Mouse (Mus musculus) midbrain, embryonic 15.5 days (tissue): ENCODE results near the gene Dpagt1. TPM values are rescaled to one million over a fixed set of nuclear protein-coding genes. Genes with fewer than 3 reads are reported as not detected.
"Not testable (repeated sequence)": the region's sequence is repeated elsewhere in the genome, so short reads cannot be mapped to it uniquely, and the experiment has no call there.

Experiments
- ATAC-seq: fragments of 200-750 bp; cut with Nextera tagmentation; replicated peaks from 2 replicates; pipeline ENCODE4 v1.8.0; 2017; ENCODE audit warnings: moderate TSS enrichment
- H3K27ac ChIP-seq: fragments of 300-500 bp; sonication (generic); 2 replicates; pipeline ENCODE4 v1.5.1; 2015; ENCODE audit warnings: mild to moderate bottlenecking, inconsistent platforms
- H3K27me3 ChIP-seq: fragments of 300-500 bp; sonication (generic); replicated peaks from 2 replicates; pipeline ENCODE4 v1.6.1; 2015; ENCODE audit warnings: inconsistent platforms
- H3K36me3 ChIP-seq: fragments of 300-500 bp; sonication (generic); replicated peaks from 2 replicates; pipeline ENCODE4 v1.6.1; 2015; ENCODE audit warnings: inconsistent platforms
- H3K4me1 ChIP-seq: fragments of 300-500 bp; sonication (generic); 2 replicates; pipeline ENCODE4 v1.6.1; 2015; ENCODE audit warnings: inconsistent platforms
- H3K4me2 ChIP-seq: fragments of 300-500 bp; sonication (generic); 2 replicates; pipeline ENCODE4 v1.6.1; 2015; ENCODE audit warnings: inconsistent platforms, mild to moderate bottlenecking, moderate library complexity
- H3K4me3 ChIP-seq: fragments of 300-500 bp; sonication (generic); 2 replicates; pipeline ENCODE4 v1.5.1; 2015; ENCODE audit warnings: mild to moderate bottlenecking, inconsistent platforms
- H3K9ac ChIP-seq: fragments of 300-500 bp; sonication (generic); 2 replicates; pipeline ENCODE4 v1.6.1; 2015; ENCODE audit warnings: mild to moderate bottlenecking, inconsistent platforms
- H3K9me3 ChIP-seq: fragments of 300-500 bp; sonication (generic); 2 replicates; pipeline ENCODE4 v1.6.1; 2016; ENCODE audit warnings: inconsistent platforms
- WGBS: fragments of 180-500 bp; shearing (Covaris S2); methylation state at CpG from one replicate; pipeline ENCODE4 v1.1.7; 2015; ENCODE audit warnings: mixed read lengths; 5-methylcytosine and 5-hydroxymethylcytosine counted together
- microRNA-seq: library from miRNA; unstranded; fragments of <30 nt; microRNA quantifications from one replicate; pipeline ENCODE4, GENCODE M21; 2016
- polyA plus RNA-seq: library from polyadenylated mRNA; unstranded; fragments of >200 nt; fragmentation: Nextera tagmentation; extraction: Ambion mirVana; gene quantifications from 2 replicates; pipeline ENCODE4 v1.2.1, GENCODE M21; 2015

Dpagt1 gene
- polyA plus RNA-seq, 1 experiment from 2014 or later, result 36.5 TPM

- H3K27ac ChIP-seq, result no peak overlapping the region
- no peaks in the 10 kb centered on the region for H3K27me3 ChIP-seq
- no peak overlapping the region for H3K9ac ChIP-seq
- ATAC-seq, result no peak
- no peaks in the 10 kb centered on the region for H3K9me3 ChIP-seq
- no peaks in the 10 kb centered on the region for H3K36me3 ChIP-seq
- peaks cover 2% of the 10 kb centered on the region for H3K4me1 ChIP-seq
- H3K4me2 ChIP-seq, result no peak overlapping the region
- H3K4me3 ChIP-seq, result no peak overlapping the region
These were observed 47.6 kb downstream of the Dpagt1 start for GRCm38 (mm10) chr9:44373386-44373785.

DNA sequence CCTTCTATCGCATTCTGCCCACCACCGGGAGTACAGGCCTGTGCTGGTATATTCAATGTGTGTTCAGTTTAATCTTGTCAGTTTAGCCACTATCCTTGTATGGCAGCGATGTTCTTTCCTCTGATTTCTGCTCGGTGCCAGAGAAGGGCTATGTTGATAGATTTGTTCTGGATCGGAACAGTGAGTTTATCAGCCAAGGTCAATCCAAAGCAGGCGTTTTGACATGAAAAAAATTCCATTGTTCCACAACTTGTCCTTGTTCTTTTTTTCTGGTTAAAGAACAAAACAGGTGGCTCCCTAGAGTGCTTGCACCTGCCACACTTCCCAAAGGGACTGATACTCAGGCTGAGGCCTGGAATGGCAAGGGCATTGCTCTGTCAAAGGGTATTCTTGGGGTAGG, 50.3 kb downstream of the Dpagt1 start:
- H3K9ac ChIP-seq, result no peak overlapping the region
- H3K9me3 ChIP-seq, result no peaks in the 10 kb centered on the region
- H3K4me2 ChIP-seq, result no peak overlapping the region
- H3K27ac ChIP-seq, result no peak overlapping the region
- H3K4me3 ChIP-seq, result no peak overlapping the region
- ATAC-seq, result no peak
- peaks cover 17% of the 10 kb centered on the region for H3K4me1 ChIP-seq
- H3K36me3 ChIP-seq, result peaks cover 2% of the 10 kb centered on the region; the same call in 1 of the 2 replicates
- H3K27me3 ChIP-seq, result no peaks in the 10 kb centered on the region
- WGBS, result 90% methylated on average over 6 of the region's 6 CpGs

DNA sequence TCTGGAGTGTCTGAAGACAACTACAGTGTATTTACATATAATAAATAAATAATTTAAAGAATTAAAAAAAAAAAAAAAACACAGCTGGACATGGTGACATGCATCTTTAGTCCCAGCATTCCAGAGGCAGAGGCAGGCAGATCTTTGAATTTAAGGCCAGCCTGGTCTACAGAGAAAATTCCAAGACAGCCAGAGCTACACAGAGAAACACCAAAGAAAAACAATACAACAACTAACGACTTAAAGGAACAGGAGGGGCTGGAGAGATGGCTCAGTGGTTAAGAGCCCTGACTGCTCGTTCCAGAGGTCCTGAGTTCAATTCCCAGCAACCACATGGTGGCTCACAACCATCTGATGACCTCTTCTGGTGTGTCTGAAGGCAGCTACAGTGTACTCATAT, 51.5 kb downstream of the Dpagt1 start:
- not testable (repeated sequence) for ATAC-seq, H3K27me3 ChIP-seq, H3K27ac ChIP-seq, H3K9me3 ChIP-seq, H3K4me2 ChIP-seq, H3K9ac ChIP-seq, H3K4me3 ChIP-seq
- Histone ChIP-seq H3K4me1 (peaks cover 17% of the 10 kb centered on the region), H3K36me3 (peaks cover 14% of the 10 kb centered on the region)
- WGBS, result 87% methylated on average over 2 of the region's 2 CpGs

- H3K4me2 ChIP-seq, result peak overlapping the region; percentile 57
- H3K4me1 ChIP-seq, result peaks cover 17% of the 10 kb centered on the region
- H3K27me3 ChIP-seq, result no peaks in the 10 kb centered on the region
- peak overlapping the region; percentile 87 for H3K27ac ChIP-seq
- no peak for ATAC-seq
- no peaks in the 10 kb centered on the region for H3K9me3 ChIP-seq
- 89% methylated on average over 5 of the region's 5 CpGs for WGBS
- H3K36me3 ChIP-seq, result peaks cover 23% of the 10 kb centered on the region
- H3K4me3 ChIP-seq, result peak overlapping the region; percentile 77
- H3K9ac ChIP-seq, result peak overlapping the region; percentile 66; the same call in 1 of the 2 replicates
These were observed 52.4 kb downstream of the Dpagt1 start for GRCm38 (mm10) chr9:44378153-44378730.

- peak within 1 kb of the TSS; percentile 87 for H3K27ac ChIP-seq
- H3K27me3 ChIP-seq, result no peaks in the 10 kb centered on the region
- no peaks in the 10 kb centered on the region for H3K9me3 ChIP-seq
- ATAC-seq, result peak; percentile 98
- H3K9ac ChIP-seq, result peak within 1 kb of the TSS; percentile 80
- H3K36me3 ChIP-seq, result peaks cover 32% of the 10 kb centered on the region
- H3K4me3 ChIP-seq, result peak within 1 kb of the TSS; percentile 77
- WGBS, result under 1% methylated on average over 83 of the region's 83 CpGs
- H3K4me1 ChIP-seq, result peaks cover 17% of the 10 kb centered on the region
- peak within 1 kb of the TSS; percentile 87 for H3K4me2 ChIP-seq
These were observed 53.4 kb downstream of the Dpagt1 start, which contains the start of gene Hyou1 for GRCm38 (mm10) chr9:44379054-44379834. Gene Hyou1 (plus strand): TSS chr9:44379490.

GRCm38 (mm10) chr9:44379862-44380261, 54.0 kb downstream of the Dpagt1 start:
- Histone ChIP-seq H3K4me2 (peak overlapping the region; percentile 87), H3K27ac (peak overlapping the region; percentile 87), H3K9me3 (no peaks in the 10 kb centered on the region), H3K27me3 (no peaks in the 10 kb centered on the region), H3K36me3 (peaks cover 38% of the 10 kb centered on the region), H3K9ac (peak overlapping the region; percentile 80), H3K4me3 (peak overlapping the region; percentile 77), H3K4me1 (peaks cover 17% of the 10 kb centered on the region)
- peak; percentile 51 for ATAC-seq
- 11% methylated on average over 15 of the region's 15 CpGs for WGBS

Small RNA genes within 50 kb of the gene (microRNA-seq; reads per million reads assigned to microRNA genes)
- not detected for gene Gm44335

Other genes with a start within 250 kb of the Dpagt1 start
- 0.08 and 0.13 TPM in 2 replicates for gene Mfrp, start 224.3 kb upstream of the Dpagt1 start, polyA plus RNA-seq
- 2.9 and 4.1 TPM in 2 replicates for gene C1qtnf5, start 218.8 kb upstream of the Dpagt1 start, polyA plus RNA-seq
- 0.13 and 0.25 TPM in 2 replicates for gene Gm49380, start 212.5 kb upstream of the Dpagt1 start, polyA plus RNA-seq
- gene Rnf26, start 212.5 kb upstream of the Dpagt1 start, polyA plus RNA-seq, result 29.2 and 32.4 TPM in 2 replicates
- gene Mcam, start 191.6 kb upstream of the Dpagt1 start, polyA plus RNA-seq, result 11.7 and 11.9 TPM in 2 replicates
- 24.4 and 26.2 TPM in 2 replicates for gene Cbl, start 92.0 kb upstream of the Dpagt1 start, polyA plus RNA-seq
- 0.61 TPM in 1 of 2 replicates, not detected in the other for gene Ccdc153, start 85.3 kb upstream of the Dpagt1 start, polyA plus RNA-seq
- gene Pdzd3, start 74.5 kb upstream of the Dpagt1 start, polyA plus RNA-seq, result 0.44 and 0.96 TPM in 2 replicates
- gene Nlrx1, start 57.4 kb upstream of the Dpagt1 start, polyA plus RNA-seq, result 4.8 and 5.1 TPM in 2 replicates
- gene Abcg4, start 37.4 kb upstream of the Dpagt1 start, polyA plus RNA-seq, result 30.4 and 31.1 TPM in 2 replicates
- 28.4 and 30.5 TPM in 2 replicates for gene Hinfp, start 20.3 kb upstream of the Dpagt1 start, polyA plus RNA-seq
- 27.3 and 30.6 TPM in 2 replicates for gene C2cd2l, start 5.7 kb upstream of the Dpagt1 start, polyA plus RNA-seq
- gene H2afx, start 8.7 kb downstream of the Dpagt1 start, polyA plus RNA-seq, result 121 and 132 TPM in 2 replicates
- 63.1 and 65.6 TPM in 2 replicates for gene Hmbs, start 18.2 kb downstream of the Dpagt1 start, polyA plus RNA-seq
- 43.3 and 45.7 TPM in 2 replicates for gene Vps11, start 35.7 kb downstream of the Dpagt1 start, polyA plus RNA-seq
- 28.1 and 29.7 TPM in 2 replicates for gene Hyou1, start 53.5 kb downstream of the Dpagt1 start, polyA plus RNA-seq
- gene Slc37a4, start 70.8 kb downstream of the Dpagt1 start, polyA plus RNA-seq, result 44.6 and 44.9 TPM in 2 replicates
- gene Rps25, start 81.1 kb downstream of the Dpagt1 start, polyA plus RNA-seq, result 965 and 984 TPM in 2 replicates
- 317 and 321 TPM in 2 replicates for gene Trappc4, start 81.6 kb downstream of the Dpagt1 start, polyA plus RNA-seq
- gene Ccdc84, start 92.5 kb downstream of the Dpagt1 start, polyA plus RNA-seq, result 37.6 and 39.9 TPM in 2 replicates
- not detected in 2 replicates for gene Foxr1, start 115.1 kb downstream of the Dpagt1 start, polyA plus RNA-seq
- not detected in 2 replicates for gene Upk2, start 129.0 kb downstream of the Dpagt1 start, polyA plus RNA-seq
- gene Bcl9l, start 156.8 kb downstream of the Dpagt1 start, polyA plus RNA-seq, result 12.5 and 13.0 TPM in 2 replicates
- gene Cxcr5, start 235.9 kb downstream of the Dpagt1 start, polyA plus RNA-seq, result not detected in 2 replicates